Mouse (Mus musculus) effector memory CD4-positive, alpha-beta T cell, adult 7 months (primary cell): ENCODE results near the gene Ctsj. TPM values are rescaled to one million over a fixed set of nuclear protein-coding genes. Genes with fewer than 3 reads are reported as not detected.

Experiments used
- polyA plus RNA-seq: library from polyadenylated mRNA; unstranded; fragments of 100-300 nt; shearing (Covaris generic); gene quantifications from one replicate; pipeline ENCODE4 v1.2.1, GENCODE M21; 2017

The Ctsj gene
- polyA plus RNA-seq: not detected

GRCm38 (mm10) chr13:61005859-61006258 lies at the start of gene Ctsj:
Gene Ctsj, minus strand, starts transcription at chr13:61005959.

GRCm38 (mm10) chr13:61040531-61040930 lies 34.8 kb upstream of the Ctsj start, which contains the start of gene Ctsq:
Gene Ctsq, minus strand, starts transcription at chr13:61040631.

Other genes starting within 250 kb of the Ctsj start
- not detected for gene BC051665, start 219.6 kb downstream of the Ctsj start, polyA plus RNA-seq
- gene Ctsll3, start 203.1 kb downstream of the Ctsj start, polyA plus RNA-seq: not detected
- gene 4930486L24Rik, start 141.5 kb downstream of the Ctsj start, polyA plus RNA-seq: 3.4 TPM
- not detected for gene Gm49392, start 109.1 kb downstream of the Ctsj start, polyA plus RNA-seq
- gene Ctla2b, start 108.5 kb downstream of the Ctsj start, polyA plus RNA-seq: 26.3 TPM
- gene Tpbpb, start 101.1 kb downstream of the Ctsj start, polyA plus RNA-seq: not detected
- gene Gm49393, start 70.4 kb downstream of the Ctsj start, polyA plus RNA-seq: not detected
- gene Gm49391, start 69.4 kb downstream of the Ctsj start, polyA plus RNA-seq: 0.61 TPM
- gene Ctla2a, start 69.3 kb downstream of the Ctsj start, polyA plus RNA-seq: 241 TPM
- gene Tpbpa, start 64.0 kb downstream of the Ctsj start, polyA plus RNA-seq: not detected
- gene Ctsq, start 34.7 kb upstream of the Ctsj start, polyA plus RNA-seq: not detected
- gene Ctsr, start 158.3 kb upstream of the Ctsj start, polyA plus RNA-seq: not detected
- not detected for gene Cts6, start 197.5 kb upstream of the Ctsj start, polyA plus RNA-seq
- not detected for gene Cts8, start 249.4 kb upstream of the Ctsj start, polyA plus RNA-seq